Mouse (Mus musculus) adrenal gland, adult (tissue): ENCODE data around the gene Fbxl16.

ENCODE experiments used
- DNase-seq, 2 experiments: peaks; one replicate each; pipeline ENCODE4 v3.0.0; 2022 to 2023; ENCODE audit warnings: low spot score in 1 of 2; ENCODE audit not compliant: inconsistent age in 2 of 2

Gene Fbxl16

GRCm38 (mm10) chr17:25839455-25840235 is 30.8 kb downstream of the Fbxl16 start:
- no peak for DNase-seq

- no peak for DNase-seq
These were observed 31.6 kb downstream of the Fbxl16 start for GRCm38 (mm10) chr17:25840519-25840918.

GRCm38 (mm10) chr17:25841117-25841880 is 32.4 kb downstream of the Fbxl16 start, which contains the start of gene Gm20683:
Gene Gm20683 (minus strand): TSS chr17:25841763.
- DNase-seq = peak in 1 of 2 experiments; percentile 14

GRCm38 (mm10) chr17:25842509-25842908 is 33.6 kb downstream of the Fbxl16 start:
- DNase-seq = no peak

- no peak for DNase-seq
These were observed 34.2 kb downstream of the Fbxl16 start for GRCm38 (mm10) chr17:25843122-25843521.

- DNase-seq = peak in 1 of 2 experiments; percentile 84
These were observed 34.9 kb downstream of the Fbxl16 start for GRCm38 (mm10) chr17:25843636-25844395.

GRCm38 (mm10) chr17:25844396-25844901 is 35.6 kb downstream of the Fbxl16 start, which contains the start of gene Rhot2:
Gene Rhot2 (minus strand): TSS chr17:25844851.
- peak; percentile 96 to 98 for DNase-seq

- DNase-seq = peak in 1 of 2 experiments; percentile 36
These were observed 51.3 kb downstream of the Fbxl16 start for GRCm38 (mm10) chr17:25860229-25860628.

GRCm38 (mm10) chr17:25860832-25861703 is 52.2 kb downstream of the Fbxl16 start, which contains the start of gene Wdr90:
Gene Wdr90 (minus strand): TSS chr17:25861501.
- DNase-seq = peak; percentile 94 to 97

GRCm38 (mm10) chr17:25861704-25862612 is 53.1 kb downstream of the Fbxl16 start:
- DNase-seq = peak in 1 of 2 experiments; percentile 77

GRCm38 (mm10) chr17:25863681-25864080 is 54.8 kb downstream of the Fbxl16 start:
- DNase-seq = peak in 1 of 2 experiments; percentile 54

- peak; percentile 39 to 81 for DNase-seq
These were observed 55.4 kb downstream of the Fbxl16 start for GRCm38 (mm10) chr17:25864311-25864710.

- DNase-seq = peak; percentile 31 to 60
These were observed 56.4 kb downstream of the Fbxl16 start for GRCm38 (mm10) chr17:25865288-25865687.

GRCm38 (mm10) chr17:25866172-25866571 is 57.3 kb downstream of the Fbxl16 start:
- DNase-seq = peak in 1 of 2 experiments; percentile 76

- DNase-seq = no peak
These were observed 58.6 kb downstream of the Fbxl16 start for GRCm38 (mm10) chr17:25867509-25867835.

- DNase-seq = peak; percentile 89 to 96
These were observed 59.1 kb downstream of the Fbxl16 start for GRCm38 (mm10) chr17:25867836-25868600.

GRCm38 (mm10) chr17:25868601-25869191 is 59.8 kb downstream of the Fbxl16 start, which contains the start of gene Mcrip2:
Gene Mcrip2 (minus strand): TSS chr17:25868764.
- DNase-seq = peak; percentile 94 to 97

GRCm38 (mm10) chr17:25869498-25869897 is 60.6 kb downstream of the Fbxl16 start:
- DNase-seq = peak in 1 of 2 experiments; percentile 57
